ENCODE assay signal across 18 mouse cellular contexts in the genomic region with DNA sequence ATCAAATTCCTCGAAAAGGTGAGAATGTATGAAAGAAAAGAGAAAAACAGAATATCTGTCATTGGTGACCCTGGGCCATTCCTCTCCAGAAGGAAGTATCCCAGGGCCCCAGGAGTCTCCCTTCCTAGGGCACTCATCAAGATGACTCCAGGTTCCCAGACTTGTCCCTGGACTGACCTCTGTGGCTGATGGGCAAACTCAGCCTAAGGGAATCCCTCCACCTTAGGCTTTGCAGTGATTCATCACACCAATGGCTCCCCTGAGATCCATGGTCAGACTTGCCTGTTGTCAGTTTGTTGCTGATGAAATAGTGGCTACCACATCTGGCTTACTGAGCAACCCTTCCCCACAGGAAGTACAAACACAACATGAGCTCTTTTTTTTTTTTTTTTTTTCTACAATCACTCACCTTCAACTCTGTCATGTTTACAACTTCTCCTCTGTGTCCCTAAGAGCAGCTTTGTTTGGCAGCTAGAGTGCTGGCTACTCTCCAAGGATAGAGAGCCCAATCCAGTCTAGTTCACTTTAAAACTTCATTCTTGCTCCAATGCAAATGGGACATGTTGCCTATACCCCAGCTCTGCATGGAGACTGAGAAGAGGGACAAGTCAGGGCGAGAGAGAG.
A peak's percentile ranks its signal among the peaks of the same experiment; 100 is the strongest.
DNase-seq lines count a peak whose midpoint lies in the region; ATAC-seq and TF ChIP-seq lines count a peak whose summit lies in the region.
"Had no signal": no experiment of that assay in that cellular context is flagged by ENCODE, and none has a peak within 500 bp of the region (broad histone marks: within the 10 kb centered on the region; RNA-seq: fewer than 3 reads in every experiment).

No protein-coding gene starts in this region.

- H3K4me1 ChIP-seq in liver, embryonic 16.5 days (ENCODE audit: control insufficient read depth, low read depth, low read length): no peaks in the 10 kb centered on the region
- no peaks in the 10 kb centered on the region for H3K4me1 ChIP-seq in liver, embryonic 11.5 days (replicated peaks; ENCODE audit: control insufficient read depth, insufficient read depth, low read length)
- no peaks in the 10 kb centered on the region for H3K4me1 ChIP-seq in hindbrain, embryonic 16.5 days (ENCODE audit: control insufficient read depth, insufficient read depth, low read depth, low read length)
- H3K4me1 ChIP-seq: limb, embryonic 15.5 days had no signal

- ATAC-seq in liver, embryonic 16.5 days (ENCODE audit: low read depth): peak; percentile 59
- no peak for ATAC-seq in liver, embryonic 11.5 days (replicated peaks; ENCODE audit: low FRiP score)
- no peak for ATAC-seq in hindbrain, embryonic 16.5 days
- ATAC-seq: hindbrain, postnatal 0 days; intestine, postnatal 0 days; midbrain, embryonic 16.5 days had no signal

- no peaks in the 10 kb centered on the region for H3K27me3 ChIP-seq in liver, embryonic 16.5 days (ENCODE audit: control insufficient read depth, insufficient read depth, low read depth, low read length)
- H3K27me3 ChIP-seq in liver, embryonic 11.5 days (replicated peaks; ENCODE audit: control insufficient read depth, insufficient read depth, low read length): no peaks in the 10 kb centered on the region
- H3K27me3 ChIP-seq in C2C12 (ENCODE audit: control insufficient read depth, insufficient read depth, insufficient read length): no peaks in the 10 kb centered on the region
- H3K27me3 ChIP-seq in hindbrain, embryonic 16.5 days (replicated peaks; ENCODE audit: control insufficient read depth, insufficient read depth, low read length): no peaks in the 10 kb centered on the region
- H3K27me3 ChIP-seq: limb, embryonic 15.5 days had no signal

- no peaks in the 10 kb centered on the region for H3K79me2 ChIP-seq in C2C12 (ENCODE audit: control insufficient read depth, insufficient read depth)

- H3K9me3 ChIP-seq in liver, embryonic 16.5 days (replicated peaks; ENCODE audit: control insufficient read depth, low read length): no peaks in the 10 kb centered on the region
- H3K9me3 ChIP-seq in liver, embryonic 11.5 days (ENCODE audit: control insufficient read depth, low read length): no peaks in the 10 kb centered on the region
- H3K9me3 ChIP-seq in hindbrain, embryonic 16.5 days (ENCODE audit: control insufficient read depth, low read length): no peaks in the 10 kb centered on the region
- H3K9me3 ChIP-seq: limb, embryonic 15.5 days had no signal

- H3ac ChIP-seq in C2C12 (ENCODE audit: control insufficient read depth, insufficient read length, low read depth): no peak overlapping the region

- WGBS in liver, embryonic 16.5 days (ENCODE audit: insufficient replicate concordance): 46% methylated on average over 2 of the region's 2 CpGs
- WGBS in liver, embryonic 11.5 days: 71% methylated on average over 2 of the region's 2 CpGs
- 71% methylated on average over 2 of the region's 2 CpGs for WGBS in hindbrain, embryonic 16.5 days

- TF ChIP-seq CTCF in C2C12 (IDR thresholded peaks at IDR 0.05; ENCODE audit: control insufficient read depth, insufficient read depth, insufficient read length): no peak

- H3K79me3 ChIP-seq in C2C12 (ENCODE audit: low read depth): no peaks in the 10 kb centered on the region

- peak; percentile 37 for DNase-seq in embryo, embryonic 10 days (ENCODE audit: low spot score)
- DNase-seq in embryo, embryonic 9.5 days (ENCODE audit: extremely low spot score): no peak
- DNase-seq in liver, embryonic 11.5 days (ENCODE audit: low spot score): no peak
- peak; percentile 16 for DNase-seq in embryo, embryonic 11 days
- no peak for DNase-seq in right cerebral cortex, adult 18-20 months
- DNase-seq: adrenal gland, postnatal 25 days; cerebellum, adult 2 months; heart, postnatal 4 days; kidney, postnatal 14 days; thymus, postnatal 14 days had no signal

- H3K9ac ChIP-seq in liver, embryonic 16.5 days (ENCODE audit: low read depth, low read length): no peak overlapping the region
- H3K9ac ChIP-seq in liver, embryonic 11.5 days (ENCODE audit: low read depth, low read length): no peak overlapping the region
- H3K9ac ChIP-seq in hindbrain, embryonic 16.5 days (ENCODE audit: low read depth, low read length): no peak overlapping the region
- H3K9ac ChIP-seq: limb, embryonic 15.5 days had no signal

- H3K4me2 ChIP-seq in liver, embryonic 16.5 days (ENCODE audit: low read depth, low read length): no peak overlapping the region
- H3K4me2 ChIP-seq in liver, embryonic 11.5 days: no peak overlapping the region
- no peak overlapping the region for H3K4me2 ChIP-seq in hindbrain, embryonic 16.5 days (ENCODE audit: low read length)
- H3K4me2 ChIP-seq: limb, embryonic 15.5 days had no signal

- no peaks in the 10 kb centered on the region for H3K36me3 ChIP-seq in liver, embryonic 16.5 days (ENCODE audit: control insufficient read depth, insufficient read depth)
- H3K36me3 ChIP-seq in liver, embryonic 11.5 days (ENCODE audit: control insufficient read depth, insufficient read depth, low read length): no peaks in the 10 kb centered on the region
- no peaks in the 10 kb centered on the region for H3K36me3 ChIP-seq in C2C12 (ENCODE audit: control insufficient read depth, insufficient read depth)
- H3K36me3 ChIP-seq in hindbrain, embryonic 16.5 days (ENCODE audit: control insufficient read depth, insufficient read depth, low read length): no peaks in the 10 kb centered on the region
- H3K36me3 ChIP-seq: limb, embryonic 15.5 days had no signal

- H3K4me3 ChIP-seq in liver, embryonic 16.5 days (ENCODE audit: low read depth, low read length): no peak overlapping the region
- H3K4me3 ChIP-seq in liver, embryonic 11.5 days (ENCODE audit: low read depth, low read length): no peak overlapping the region
- H3K4me3 ChIP-seq in C2C12 (ENCODE audit: insufficient read depth, poor library complexity, severe bottlenecking): no peak overlapping the region
- H3K4me3 ChIP-seq in hindbrain, embryonic 16.5 days (ENCODE audit: low read length): no peak overlapping the region
- H3K4me3 ChIP-seq: layer of hippocampus, adult 2 months; limb, embryonic 15.5 days had no signal

- no peak overlapping the region for H3K27ac ChIP-seq in liver, embryonic 16.5 days (ENCODE audit: low read length)
- no peak overlapping the region for H3K27ac ChIP-seq in liver, embryonic 11.5 days (ENCODE audit: low read depth, low read length)
- H3K27ac ChIP-seq in hindbrain, embryonic 16.5 days (ENCODE audit: low read depth, low read length): no peak overlapping the region
- H3K27ac ChIP-seq: hindbrain, postnatal 0 days; layer of hippocampus, adult 2 months; limb, embryonic 15.5 days had no signal

TF ChIP-seq in C2C12, 6 proteins besides CTCF, POLR2A, EP300 and RAD21:
- TF ChIP-seq MAX (IDR thresholded peaks at IDR 0.05): no peak
- no peak for TF ChIP-seq FOSL1 (IDR thresholded peaks at IDR 0.05; ENCODE audit: insufficient read depth, low read length, poor library complexity, severe bottlenecking)
- peak; percentile 20 for TF ChIP-seq CEBPB (IDR thresholded peaks at IDR 0.05; ENCODE audit: low read depth)
- TF ChIP-seq USF1 (IDR thresholded peaks at IDR 0.05; ENCODE audit: low read depth): no peak
- no peak for TF ChIP-seq MYOG (IDR thresholded peaks at IDR 0.05; ENCODE audit: control insufficient read depth, extremely low read depth, insufficient read length)
- no peak for TF ChIP-seq MYOD1 (IDR thresholded peaks at IDR 0.05; ENCODE audit: control insufficient read depth, insufficient read length, low read depth)

Comparison
In these comparisons a context has a peak if more than half of its experiments do, and no peak if none do; other contexts are left out.
1. DNase-seq: peak in embryo, embryonic 10 days (single experiment) and embryo, embryonic 11 days (single experiment); none in embryo, embryonic 9.5 days (single experiment), liver, embryonic 11.5 days (single experiment) and right cerebral cortex, adult 18-20 months (single experiment).